Mouse (Mus musculus) mesoderm, embryonic 11.5 days (tissue): Measurements from ENCODE around the gene Cyb5b.

Experiments
- DNase-seq: peaks from one replicate; pipeline ENCODE4 v3.0.0-alpha.2; 2012; ENCODE audit warnings: low read depth, low spot score

The Cyb5b gene

GRCm38 (mm10) chr8:107221924-107222851 is 71.7 kb downstream of the Cyb5b start:
- DNase-seq: no peak

GRCm38 (mm10) chr8:107226183-107226582 is 75.7 kb downstream of the Cyb5b start:
- DNase-seq: peak; percentile 87

GRCm38 (mm10) chr8:107227011-107227626 is 76.7 kb downstream of the Cyb5b start:
- DNase-seq: peak; percentile 45

DNA sequence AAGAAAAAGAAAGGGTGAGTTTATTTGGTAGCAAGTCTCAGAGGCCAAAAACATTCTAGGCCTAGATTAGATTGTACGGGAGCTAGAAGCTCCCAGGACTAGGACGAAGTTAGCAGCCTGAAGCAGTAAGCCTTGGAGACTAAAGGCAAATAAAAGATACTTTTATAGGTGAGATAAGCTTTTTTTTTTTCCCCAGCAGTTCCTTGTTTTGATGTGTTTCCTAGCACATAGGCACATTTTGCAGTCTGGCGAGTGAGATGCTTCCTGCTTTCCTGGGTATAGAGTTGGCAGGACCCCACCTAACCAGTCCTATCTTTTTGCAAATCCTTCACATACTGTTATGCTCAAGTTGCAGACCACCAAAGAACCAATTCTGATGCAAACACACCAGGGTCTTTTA is 82.8 kb downstream of the Cyb5b start:
- no peak for DNase-seq

- DNase-seq: no peak
These were observed 83.3 kb downstream of the Cyb5b start for GRCm38 (mm10) chr8:107233718-107234117.
